Mouse (Mus musculus): ENCODE measurements around the gene Jtb. TPM values are rescaled to one million over a fixed set of nuclear protein-coding genes. Genes with fewer than 3 reads are reported as not detected.

Gene Jtb
- polyA plus RNA-seq, 1 experiment: 36.1 TPM

DNA sequence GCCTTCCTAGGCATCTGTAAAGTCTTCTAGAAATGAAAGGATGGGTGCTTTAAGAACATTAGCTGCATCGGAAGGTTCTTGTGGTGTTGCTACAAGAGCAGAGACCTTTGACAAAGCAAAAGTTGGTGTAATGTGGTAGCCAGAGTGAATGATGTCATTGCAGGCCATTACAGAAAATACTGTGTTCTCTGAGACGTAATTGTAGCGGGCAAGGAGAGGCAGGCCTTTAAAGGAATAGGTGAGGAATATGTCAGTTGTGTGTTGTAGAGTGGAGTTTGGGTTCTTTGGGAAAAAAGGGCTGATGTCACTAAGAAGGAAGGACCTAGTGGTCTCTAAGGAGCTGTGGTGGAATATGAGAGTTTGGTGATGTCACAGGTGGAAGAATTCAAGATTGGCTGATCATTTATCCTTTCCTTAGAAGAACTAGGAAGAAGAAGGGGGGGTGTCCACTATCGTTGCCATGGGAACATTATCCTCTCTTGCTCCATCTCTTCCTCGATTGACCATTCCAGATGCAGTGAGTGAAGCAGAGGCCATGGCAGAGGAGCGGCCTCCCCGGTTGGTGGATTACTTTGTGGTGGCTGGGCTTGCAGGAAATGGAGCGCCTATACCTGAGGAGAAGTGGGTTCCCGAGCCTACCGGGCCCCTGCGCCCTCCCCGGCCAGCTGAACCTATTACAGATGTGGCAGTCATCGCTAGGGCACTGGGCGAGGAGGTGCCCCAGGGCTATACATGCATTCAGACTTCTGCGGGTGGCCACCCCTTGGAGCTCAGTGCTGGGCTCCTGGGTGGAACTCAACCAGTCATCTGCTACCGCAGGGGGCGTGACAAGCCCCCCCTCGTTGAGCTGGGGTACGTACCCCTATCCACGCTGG lies 35.7 kb downstream of the Jtb start:
- TF ChIP-seq MAX (IDR thresholded peaks at IDR 0.05) (no peak), FOSL1 (IDR thresholded peaks at IDR 0.05; ENCODE audit: insufficient read depth, low read length, poor library complexity, severe bottlenecking) (no peak), MYOG (IDR thresholded peaks at IDR 0.05; ENCODE audit: control insufficient read depth, extremely low read depth, insufficient read length) (no peak), MYOD1 (IDR thresholded peaks at IDR 0.05; ENCODE audit: control insufficient read depth, insufficient read length, low read depth) (no peak), CEBPB (IDR thresholded peaks at IDR 0.05; ENCODE audit: low read depth) (no peak), USF1 (IDR thresholded peaks at IDR 0.05; ENCODE audit: low read depth) (no peak), CTCF (IDR thresholded peaks at IDR 0.05; ENCODE audit: control insufficient read depth, insufficient read depth, insufficient read length) (no peak)
- Histone ChIP-seq H3K79me2 (ENCODE audit: control insufficient read depth, insufficient read depth) (no peaks in the 10 kb centered on the region), H3K79me3 (ENCODE audit: low read depth) (no peaks in the 10 kb centered on the region), H3K36me3 (ENCODE audit: control insufficient read depth, insufficient read depth) (peaks cover 5% of the 10 kb centered on the region), H3ac (ENCODE audit: control insufficient read depth, insufficient read length, low read depth) (no peak overlapping the region), H3K4me3 (ENCODE audit: insufficient read depth, poor library complexity, severe bottlenecking) (no peak overlapping the region), H3K27me3 (ENCODE audit: control insufficient read depth, insufficient read depth, insufficient read length) (no peaks in the 10 kb centered on the region)

GRCm38 (mm10) chr3:90268190-90268589 lies 36.8 kb downstream of the Jtb start:
- TF ChIP-seq MAX (IDR thresholded peaks at IDR 0.05): no peak
- H3K27me3 ChIP-seq (ENCODE audit: control insufficient read depth, insufficient read depth, insufficient read length): no peaks in the 10 kb centered on the region
- no peak overlapping the region for H3ac ChIP-seq (ENCODE audit: control insufficient read depth, insufficient read length, low read depth)
- H3K36me3 ChIP-seq (ENCODE audit: control insufficient read depth, insufficient read depth): peaks cover 5% of the 10 kb centered on the region
- no peak overlapping the region for H3K4me3 ChIP-seq (ENCODE audit: insufficient read depth, poor library complexity, severe bottlenecking)
- H3K79me3 ChIP-seq (ENCODE audit: low read depth): no peaks in the 10 kb centered on the region
- H3K79me2 ChIP-seq (ENCODE audit: control insufficient read depth, insufficient read depth): no peaks in the 10 kb centered on the region

GRCm38 (mm10) chr3:90268971-90269370 lies 37.6 kb downstream of the Jtb start:
- Histone ChIP-seq H3ac (ENCODE audit: control insufficient read depth, insufficient read length, low read depth) (no peak overlapping the region), H3K79me3 (ENCODE audit: low read depth) (no peaks in the 10 kb centered on the region), H3K79me2 (ENCODE audit: control insufficient read depth, insufficient read depth) (no peaks in the 10 kb centered on the region), H3K27me3 (ENCODE audit: control insufficient read depth, insufficient read depth, insufficient read length) (no peaks in the 10 kb centered on the region), H3K36me3 (ENCODE audit: control insufficient read depth, insufficient read depth) (no peaks in the 10 kb centered on the region), H3K4me3 (ENCODE audit: insufficient read depth, poor library complexity, severe bottlenecking) (no peak overlapping the region)
- TF ChIP-seq CEBPB (IDR thresholded peaks at IDR 0.05; ENCODE audit: low read depth) (no peak), MAX (IDR thresholded peaks at IDR 0.05) (no peak), MYOG (IDR thresholded peaks at IDR 0.05; ENCODE audit: control insufficient read depth, extremely low read depth, insufficient read length) (no peak), USF1 (IDR thresholded peaks at IDR 0.05; ENCODE audit: low read depth) (no peak), MYOD1 (IDR thresholded peaks at IDR 0.05; ENCODE audit: control insufficient read depth, insufficient read length, low read depth) (no peak), CTCF (IDR thresholded peaks at IDR 0.05; ENCODE audit: control insufficient read depth, insufficient read depth, insufficient read length) (no peak), FOSL1 (IDR thresholded peaks at IDR 0.05; ENCODE audit: insufficient read depth, low read length, poor library complexity, severe bottlenecking) (no peak)

DNA sequence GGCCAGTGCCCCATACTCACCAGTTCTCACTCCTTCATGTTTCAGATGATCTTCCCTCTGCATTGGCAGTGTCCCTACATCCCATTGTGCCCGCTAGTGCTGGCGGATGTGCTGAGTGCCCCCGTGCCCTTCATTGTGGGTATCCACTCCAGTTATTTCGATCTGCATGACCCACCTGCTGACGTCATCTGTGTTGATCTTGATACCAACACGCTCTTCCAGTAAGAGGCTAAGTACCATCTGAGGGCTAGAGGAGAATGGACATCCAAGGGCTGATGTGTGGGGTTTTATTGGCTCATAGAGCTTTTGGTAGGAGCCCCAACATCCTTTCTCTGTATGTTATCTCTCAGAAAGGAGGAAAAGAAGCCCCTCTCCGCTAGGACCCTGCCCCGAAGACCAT lies 39.4 kb downstream of the Jtb start:
- no peaks in the 10 kb centered on the region for H3K79me3 ChIP-seq (ENCODE audit: low read depth)
- H3K27me3 ChIP-seq (ENCODE audit: control insufficient read depth, insufficient read depth, insufficient read length): no peaks in the 10 kb centered on the region
- H3K79me2 ChIP-seq (ENCODE audit: control insufficient read depth, insufficient read depth): no peaks in the 10 kb centered on the region
- no peaks in the 10 kb centered on the region for H3K36me3 ChIP-seq (ENCODE audit: control insufficient read depth, insufficient read depth)
- no peak overlapping the region for H3K4me3 ChIP-seq (ENCODE audit: insufficient read depth, poor library complexity, severe bottlenecking)
- no peak overlapping the region for H3ac ChIP-seq (ENCODE audit: control insufficient read depth, insufficient read length, low read depth)
- TF ChIP-seq MYOG (IDR thresholded peaks at IDR 0.05; ENCODE audit: control insufficient read depth, extremely low read depth, insufficient read length): no peak
- TF ChIP-seq USF1 (IDR thresholded peaks at IDR 0.05; ENCODE audit: low read depth): no peak
- TF ChIP-seq MAX (IDR thresholded peaks at IDR 0.05): no peak
- TF ChIP-seq MYOD1 (IDR thresholded peaks at IDR 0.05; ENCODE audit: control insufficient read depth, insufficient read length, low read depth): no peak
- no peak for TF ChIP-seq CTCF (IDR thresholded peaks at IDR 0.05; ENCODE audit: control insufficient read depth, insufficient read depth, insufficient read length)
- TF ChIP-seq FOSL1 (IDR thresholded peaks at IDR 0.05; ENCODE audit: insufficient read depth, low read length, poor library complexity, severe bottlenecking): no peak
- no peak for TF ChIP-seq CEBPB (IDR thresholded peaks at IDR 0.05; ENCODE audit: low read depth)

DNA sequence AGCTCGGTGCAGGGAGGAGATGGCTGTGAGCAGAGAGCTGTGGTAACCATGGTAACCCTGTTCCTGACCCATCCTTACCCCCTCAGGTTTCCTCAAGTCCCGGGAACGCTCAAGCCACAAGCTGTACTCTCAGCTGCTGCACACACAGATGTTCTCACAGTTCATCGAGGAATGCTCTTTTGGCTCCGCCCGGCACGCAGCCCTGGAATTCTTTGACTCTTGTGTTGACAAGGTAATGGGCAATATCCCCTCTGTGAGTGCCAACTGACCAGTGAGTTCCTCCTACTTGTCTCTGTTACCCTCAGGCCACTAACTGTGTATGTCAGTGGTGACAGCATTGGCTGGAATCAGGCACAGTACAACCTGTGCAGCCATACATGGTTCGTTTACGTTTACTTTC lies 40.8 kb downstream of the Jtb start:
- no peaks in the 10 kb centered on the region for H3K27me3 ChIP-seq (ENCODE audit: control insufficient read depth, insufficient read depth, insufficient read length)
- no peaks in the 10 kb centered on the region for H3K79me2 ChIP-seq (ENCODE audit: control insufficient read depth, insufficient read depth)
- TF ChIP-seq CEBPB (IDR thresholded peaks at IDR 0.05; ENCODE audit: low read depth) (no peak), USF1 (IDR thresholded peaks at IDR 0.05; ENCODE audit: low read depth) (no peak), MAX (IDR thresholded peaks at IDR 0.05) (no peak), CTCF (IDR thresholded peaks at IDR 0.05; ENCODE audit: control insufficient read depth, insufficient read depth, insufficient read length) (no peak), MYOD1 (IDR thresholded peaks at IDR 0.05; ENCODE audit: control insufficient read depth, insufficient read length, low read depth) (no peak), FOSL1 (IDR thresholded peaks at IDR 0.05; ENCODE audit: insufficient read depth, low read length, poor library complexity, severe bottlenecking) (no peak), MYOG (IDR thresholded peaks at IDR 0.05; ENCODE audit: control insufficient read depth, extremely low read depth, insufficient read length) (no peak)
- H3K79me3 ChIP-seq (ENCODE audit: low read depth): no peaks in the 10 kb centered on the region
- no peak overlapping the region for H3ac ChIP-seq (ENCODE audit: control insufficient read depth, insufficient read length, low read depth)
- H3K36me3 ChIP-seq (ENCODE audit: control insufficient read depth, insufficient read depth): no peaks in the 10 kb centered on the region
- no peak overlapping the region for H3K4me3 ChIP-seq (ENCODE audit: insufficient read depth, poor library complexity, severe bottlenecking)

DNA sequence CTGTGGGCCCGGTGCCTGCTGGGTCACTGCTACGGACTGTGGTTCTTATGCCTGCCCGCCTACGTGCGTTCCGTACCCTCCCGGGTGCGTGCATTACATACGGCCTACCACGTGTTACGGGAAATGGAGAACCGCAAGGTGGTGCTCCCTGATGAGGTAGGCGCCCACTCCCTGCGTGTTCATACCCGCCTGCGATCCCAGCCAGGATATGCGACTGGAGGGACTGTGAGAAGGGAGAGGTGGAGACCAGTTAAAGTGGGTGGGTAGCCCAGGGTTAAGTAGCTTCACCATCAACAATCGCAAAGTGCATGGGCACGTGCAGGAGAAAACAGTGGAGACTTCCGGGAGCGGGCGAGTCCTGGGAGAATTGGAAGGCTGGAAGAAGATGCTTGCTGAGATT lies 42.5 kb downstream of the Jtb start:
- TF ChIP-seq MYOG (IDR thresholded peaks at IDR 0.05; ENCODE audit: control insufficient read depth, extremely low read depth, insufficient read length) (no peak), MAX (IDR thresholded peaks at IDR 0.05) (no peak), FOSL1 (IDR thresholded peaks at IDR 0.05; ENCODE audit: insufficient read depth, low read length, poor library complexity, severe bottlenecking) (no peak), CEBPB (IDR thresholded peaks at IDR 0.05; ENCODE audit: low read depth) (no peak), USF1 (IDR thresholded peaks at IDR 0.05; ENCODE audit: low read depth) (no peak)
- no peaks in the 10 kb centered on the region for H3K79me2 ChIP-seq (ENCODE audit: control insufficient read depth, insufficient read depth)
- H3K36me3 ChIP-seq (ENCODE audit: control insufficient read depth, insufficient read depth): no peaks in the 10 kb centered on the region
- no peak overlapping the region for H3ac ChIP-seq (ENCODE audit: control insufficient read depth, insufficient read length, low read depth)
- no peaks in the 10 kb centered on the region for H3K27me3 ChIP-seq (ENCODE audit: control insufficient read depth, insufficient read depth, insufficient read length)
- H3K79me3 ChIP-seq (ENCODE audit: low read depth): no peaks in the 10 kb centered on the region
- no peak overlapping the region for H3K4me3 ChIP-seq (ENCODE audit: insufficient read depth, poor library complexity, severe bottlenecking)
